In the genomic region with DNA sequence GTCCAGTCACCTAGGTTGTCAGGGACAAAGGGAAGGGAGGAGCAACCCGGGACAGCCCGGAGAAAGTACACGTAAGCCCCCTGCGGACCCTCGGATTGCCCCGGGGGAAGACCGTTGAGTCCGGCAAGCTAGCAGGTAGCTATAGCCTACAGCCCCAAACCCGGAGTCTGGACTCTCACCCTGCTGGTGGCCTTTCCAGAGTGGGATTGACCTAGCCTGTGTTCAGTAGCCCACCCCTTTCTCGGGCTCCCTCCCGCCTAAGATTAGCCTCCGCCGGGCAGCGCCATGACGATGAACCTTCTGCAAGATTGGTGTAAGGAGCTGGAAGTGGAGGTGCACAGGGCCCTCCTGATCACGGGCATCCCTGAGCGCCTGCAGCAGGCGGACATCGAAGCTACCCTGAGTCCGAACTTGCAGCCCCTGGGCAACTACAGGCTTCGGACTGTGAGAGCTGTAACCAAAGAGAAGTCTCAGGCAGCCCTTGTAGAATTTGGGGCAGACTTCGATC, we compare ENCODE assay signal across 7 mouse cellular contexts. TPM values are rescaled to one million over a fixed set of nuclear protein-coding genes. Genes with fewer than 3 reads are reported as not detected.
DNase-seq lines count a peak whose midpoint lies in the region; ATAC-seq and TF ChIP-seq lines count a peak whose summit lies in the region.

No protein-coding gene starts in this region.

- H3K4me3 ChIP-seq in liver, adult 2 months (ENCODE audit: insufficient read depth, low read depth, low read length) = peak overlapping the region; percentile 56; the same call in 1 of the 2 replicates
- H3K4me3 ChIP-seq in embryonic facial prominence, embryonic 12.5 days = peak overlapping the region; percentile 62
- peak overlapping the region; percentile 76 for H3K4me3 ChIP-seq in hindbrain, embryonic 15.5 days
- peak overlapping the region; percentile 44 for H3K4me3 ChIP-seq in myocyte

- peak; percentile 13 for ATAC-seq in embryonic facial prominence, embryonic 12.5 days (ENCODE audit: insufficient number of reproducible peaks, insufficient read depth, low FRiP score, low TSS enrichment)
- no peak for ATAC-seq in hindbrain, embryonic 15.5 days (ENCODE audit: low FRiP score, low read depth)
- no peak for ATAC-seq in frontal cortex, adult (ENCODE audit: low TSS enrichment)

- DNase-seq in liver, adult 2 months (ENCODE audit: extremely low read depth, low read depth, low spot score) = no peak
- DNase-seq in liver = no peak
- DNase-seq in frontal cortex, postnatal 14 days (ENCODE audit: low spot score in 2 of 2) = no peak

- peak overlapping the region; percentile 65 for H3K9ac ChIP-seq in liver, adult 2 months (ENCODE audit: low read depth, low read length)
- peak overlapping the region; percentile 66 for H3K9ac ChIP-seq in embryonic facial prominence, embryonic 12.5 days
- H3K9ac ChIP-seq in hindbrain, embryonic 15.5 days = peak overlapping the region; percentile 93

- 0 out of 2 replicates have a peak, but pooled peaks cover under 1% of the 10 kb centered on the region for H3K4me1 ChIP-seq in liver, adult 2 months (ENCODE audit: control insufficient read depth, insufficient read depth, low read length)
- peaks cover 43% of the 10 kb centered on the region for H3K4me1 ChIP-seq in embryonic facial prominence, embryonic 12.5 days
- H3K4me1 ChIP-seq in hindbrain, embryonic 15.5 days (replicated peaks) = peaks cover 78% of the 10 kb centered on the region

- 6% methylated on average over 22 of the region's 22 CpGs for WGBS in liver, adult 2 months
- 1% methylated on average over 22 of the region's 22 CpGs for WGBS in embryonic facial prominence, embryonic 12.5 days
- WGBS in hindbrain, embryonic 15.5 days = 1% methylated on average over 22 of the region's 22 CpGs

- peak overlapping the region; percentile 84 for H3ac ChIP-seq in myocyte (ENCODE audit: control insufficient read depth, insufficient read length)

- H3K4me2 ChIP-seq in embryonic facial prominence, embryonic 12.5 days (replicated peaks) = peak overlapping the region; percentile 70
- peak overlapping the region; percentile 90 for H3K4me2 ChIP-seq in hindbrain, embryonic 15.5 days
- peak overlapping the region; percentile 60 for H3K4me2 ChIP-seq in myocyte (ENCODE audit: low read depth)

- no peaks in the 10 kb centered on the region for H3K79me2 ChIP-seq in liver, adult 2 months (ENCODE audit: control insufficient read depth, insufficient read depth, low read length)
- peaks cover 5% of the 10 kb centered on the region for H3K79me2 ChIP-seq in myocyte (ENCODE audit: control insufficient read depth, insufficient read depth)

- H3K27me3 ChIP-seq in liver, adult 2 months (ENCODE audit: control insufficient read depth, insufficient read depth, low read length) = peaks cover 18% of the 10 kb centered on the region
- peaks cover 48% of the 10 kb centered on the region for H3K27me3 ChIP-seq in embryonic facial prominence, embryonic 12.5 days
- no peaks in the 10 kb centered on the region for H3K27me3 ChIP-seq in hindbrain, embryonic 15.5 days
- no peaks in the 10 kb centered on the region for H3K27me3 ChIP-seq in myocyte (ENCODE audit: control insufficient read depth, insufficient read depth, insufficient read length)

- H3K9me3 ChIP-seq in embryonic facial prominence, embryonic 12.5 days = no peaks in the 10 kb centered on the region
- no peaks in the 10 kb centered on the region for H3K9me3 ChIP-seq in hindbrain, embryonic 15.5 days

- H3K36me3 ChIP-seq in liver, adult 2 months (ENCODE audit: control insufficient read depth, insufficient read depth, low read length) = no peaks in the 10 kb centered on the region
- H3K36me3 ChIP-seq in embryonic facial prominence, embryonic 12.5 days = no peaks in the 10 kb centered on the region
- H3K36me3 ChIP-seq in hindbrain, embryonic 15.5 days = no peaks in the 10 kb centered on the region
- no peaks in the 10 kb centered on the region for H3K36me3 ChIP-seq in myocyte (ENCODE audit: control insufficient read depth, insufficient read depth)

- TF ChIP-seq CTCF in liver, adult 2 months (IDR thresholded peaks at IDR 0.05; ENCODE audit: low read depth, low read length) = no peak

- no peak for TF ChIP-seq POLR2A in liver, adult 2 months (IDR thresholded peaks at IDR 0.05; ENCODE audit: extremely low read depth, insufficient read depth, low read length)
- no peak for TF ChIP-seq POLR2A in myocyte (IDR thresholded peaks at IDR 0.05; ENCODE audit: insufficient read length, low read depth)

- H3K27ac ChIP-seq in liver, adult 2 months (replicated peaks; ENCODE audit: insufficient read depth, low read depth, low read length) = no peak overlapping the region
- 0 out of 2 replicates have a peak overlapping the region, but pooled peaks have one; percentile 25 for H3K27ac ChIP-seq in embryonic facial prominence, embryonic 12.5 days
- peak overlapping the region; percentile 95 for H3K27ac ChIP-seq in hindbrain, embryonic 15.5 days (replicated peaks)

TF ChIP-seq in myocyte, 11 proteins besides CTCF, POLR2A, EP300 and RAD21:
- TF ChIP-seq MYOD1 (IDR thresholded peaks at IDR 0.05; ENCODE audit: control insufficient read depth in 1 of 3, insufficient read length in 2 of 3, low read depth in 2 of 3) (no peak), POLR2AphosphoS2 (IDR thresholded peaks at IDR 0.05; ENCODE audit: insufficient read length, low read depth) (no peak)

RNA-seq across cellular contexts. Expression of gene Pnmal2, which starts 0.4 kb away (rescaled TPM):
- under 0.01 and 0.07 TPM in 2 replicates for total RNA-seq in liver, adult 2 months (2014; rRNA removed)
- polyA plus RNA-seq in liver, adult 2 months (2012; rRNA removed) = 0.02 and 0.10 TPM in 2 replicates
- 15.9 and 16.6 TPM in 2 replicates for polyA plus RNA-seq in embryonic facial prominence, embryonic 12.5 days (2016; fragmentation: Nextera tagmentation; extraction: Ambion mirVana)
- polyA plus RNA-seq in hindbrain, embryonic 15.5 days (2015; fragmentation: Nextera tagmentation; extraction: Ambion mirVana) = 142 and 150 TPM in 2 replicates
- 44.4 TPM for polyA plus RNA-seq in myocyte (2012; fragmentation: generic; extraction: Trizol)

RNA-seq across cellular contexts. Expression of gene Pnmal1, which starts 14.6 kb away (rescaled TPM):
- not detected in 2 replicates for total RNA-seq in liver, adult 2 months (2014; rRNA removed)
- not detected in 2 replicates for polyA plus RNA-seq in liver, adult 2 months (2012; rRNA removed)
- 2.8 and 3.6 TPM in 2 replicates for polyA plus RNA-seq in embryonic facial prominence, embryonic 12.5 days (2016; fragmentation: Nextera tagmentation; extraction: Ambion mirVana)
- polyA plus RNA-seq in hindbrain, embryonic 15.5 days (2015; fragmentation: Nextera tagmentation; extraction: Ambion mirVana) = 52.6 and 57.5 TPM in 2 replicates
- polyA plus RNA-seq in myocyte (2012; fragmentation: generic; extraction: Trizol) = 0.05 TPM

RNA-seq across cellular contexts. Expression of gene Calm3, which starts 20.9 kb away (rescaled TPM):
- 64.9 and 77.4 TPM in 2 replicates for total RNA-seq in liver, adult 2 months (2014; rRNA removed)
- polyA plus RNA-seq in liver, adult 2 months (2012; rRNA removed) = 72.0 and 78.1 TPM in 2 replicates
- polyA plus RNA-seq in embryonic facial prominence, embryonic 12.5 days (2016; fragmentation: Nextera tagmentation; extraction: Ambion mirVana) = 123 and 134 TPM in 2 replicates
- 382 and 391 TPM in 2 replicates for polyA plus RNA-seq in hindbrain, embryonic 15.5 days (2015; fragmentation: Nextera tagmentation; extraction: Ambion mirVana)
- 336 TPM for polyA plus RNA-seq in myocyte (2012; fragmentation: generic; extraction: Trizol)

RNA-seq across cellular contexts. Expression of gene Gm42372, which starts 38.0 kb away (rescaled TPM):
- total RNA-seq in liver, adult 2 months (2014; rRNA removed) = 0.07 TPM in 1 of 2 replicates, not detected in the other
- polyA plus RNA-seq in liver, adult 2 months (2012; rRNA removed) = not detected in 2 replicates
- 0.36 and 0.41 TPM in 2 replicates for polyA plus RNA-seq in embryonic facial prominence, embryonic 12.5 days (2016; fragmentation: Nextera tagmentation; extraction: Ambion mirVana)
- polyA plus RNA-seq in hindbrain, embryonic 15.5 days (2015; fragmentation: Nextera tagmentation; extraction: Ambion mirVana) = 5.9 and 6.0 TPM in 2 replicates
- not detected for polyA plus RNA-seq in myocyte (2012; fragmentation: generic; extraction: Trizol)

RNA-seq across cellular contexts. Expression of gene Ptgir, which starts 38.6 kb away (rescaled TPM):
- total RNA-seq in liver, adult 2 months (2014; rRNA removed) = 0.07 and 0.09 TPM in 2 replicates
- 0.09 and 0.33 TPM in 2 replicates for polyA plus RNA-seq in liver, adult 2 months (2012; rRNA removed)
- 1.7 and 2.2 TPM in 2 replicates for polyA plus RNA-seq in embryonic facial prominence, embryonic 12.5 days (2016; fragmentation: Nextera tagmentation; extraction: Ambion mirVana)
- polyA plus RNA-seq in hindbrain, embryonic 15.5 days (2015; fragmentation: Nextera tagmentation; extraction: Ambion mirVana) = 0.13 and 0.52 TPM in 2 replicates
- 2.6 TPM for polyA plus RNA-seq in myocyte (2012; fragmentation: generic; extraction: Trizol)

Comparison
In these comparisons a context has a peak if more than half of its experiments do, and no peak if none do; other contexts are left out.
1. RNA of gene Pnmal2, which starts 0.4 kb away (polyA plus RNA-seq): 142 to 150 TPM in hindbrain, embryonic 15.5 days, 44.4 TPM in myocyte (single experiment) and 15.9 to 16.6 TPM in embryonic facial prominence, embryonic 12.5 days; 0.02 to 0.10 TPM in liver, adult 2 months; every median in the first group is over 10 times any median in the second.
2. RNA of gene Pnmal1, which starts 14.6 kb away (polyA plus RNA-seq): 52.6 to 57.5 TPM in hindbrain, embryonic 15.5 days; 2.8 to 3.6 TPM in embryonic facial prominence, embryonic 12.5 days, 0.05 TPM in myocyte (single experiment) and not detected in liver, adult 2 months; every median in the first group is over 10 times any median in the second.
3. Peak in every context shown above with its lines, with median percentiles within 50 percentile points of each other: H3K4me3 ChIP-seq, H3K9ac ChIP-seq and H3K4me2 ChIP-seq.